Mouse (Mus musculus) midbrain, embryonic 10.5 days (tissue): ENCODE results near the gene Sept6. TPM values are rescaled to one million over a fixed set of nuclear protein-coding genes. Genes with fewer than 3 reads are reported as not detected.

Experiments used
- DNase-seq: peaks from one replicate; pipeline ENCODE4 v3.0.0-alpha.2; 2017; ENCODE audit warnings: low spot score
- H3K27ac ChIP-seq: fragments of 300-500 bp; sonication (generic); replicated peaks from 2 replicates; pipeline ENCODE4 v1.5.1; 2016; ENCODE audit warnings: mild to moderate bottlenecking
- H3K27me3 ChIP-seq: fragments of 300-500 bp; sonication (generic); 2 replicates; pipeline ENCODE4 v1.6.1; 2016; ENCODE audit warnings: low read depth, mild to moderate bottlenecking; ENCODE audit not compliant: poor library complexity, severe bottlenecking
- H3K36me3 ChIP-seq: fragments of 300-500 bp; sonication (generic); 2 replicates; pipeline ENCODE4 v1.6.1; 2016; ENCODE audit warnings: mild to moderate bottlenecking, moderate library complexity
- H3K4me1 ChIP-seq: fragments of 300-500 bp; sonication (generic); 2 replicates; pipeline ENCODE4 v1.6.1; 2016
- H3K4me3 ChIP-seq: fragments of 300-500 bp; sonication (generic); 2 replicates; pipeline ENCODE4 v1.5.1; 2016; ENCODE audit warnings: mild to moderate bottlenecking, moderate library complexity
- H3K9me3 ChIP-seq: fragments of 300-500 bp; sonication (generic); replicated peaks from 2 replicates; pipeline ENCODE4 v1.6.1; 2016; ENCODE audit warnings: mild to moderate bottlenecking
- WGBS: fragments of 180-500 bp; shearing (Covaris S2); methylation state at CpG from one replicate; pipeline ENCODE4 v1.1.7; 2016; 5-methylcytosine and 5-hydroxymethylcytosine counted together
- polyA plus RNA-seq: library from polyadenylated mRNA; unstranded; fragments of >200 nt; fragmentation: Nextera tagmentation; extraction: Ambion mirVana; gene quantifications from 2 replicates; pipeline ENCODE4 v1.2.1, GENCODE M21; 2016

The Sept6 gene
- polyA plus RNA-seq, 1 experiment from 2014 or later = 32.3 TPM

GRCm38 (mm10) chrX:36985041-36985440 is 6.6 kb downstream of the Sept6 start:
- Histone ChIP-seq H3K4me3 (no peak overlapping the region), H3K36me3 (no peaks in the 10 kb centered on the region), H3K9me3 (no peaks in the 10 kb centered on the region; the same call in 1 of the 2 replicates), H3K4me1 (peaks cover 12% of the 10 kb centered on the region; the same call in 1 of the 2 replicates), H3K27ac (no peak overlapping the region), H3K27me3 (no peaks in the 10 kb centered on the region)
- no peak for DNase-seq
- WGBS = 75% methylated on average over 3 of the region's 3 CpGs

- DNase-seq = no peak
Observed at GRCm38 (mm10) chrX:36983654-36984311, 7.8 kb downstream of the Sept6 start.

GRCm38 (mm10) chrX:36982892-36983653 is 8.5 kb downstream of the Sept6 start:
- Histone ChIP-seq H3K27me3 (no peaks in the 10 kb centered on the region), H3K27ac (no peak overlapping the region), H3K9me3 (no peaks in the 10 kb centered on the region), H3K36me3 (no peaks in the 10 kb centered on the region), H3K4me1 (peaks cover 5% of the 10 kb centered on the region; the same call in 1 of the 2 replicates), H3K4me3 (no peak overlapping the region)
- DNase-seq = no peak
- 82% methylated on average over 8 of the region's 8 CpGs for WGBS

More at GRCm38 (mm10) chrX:36983654-36984311, 7.8 kb downstream of the Sept6 start:
- no peak overlapping the region for H3K27ac ChIP-seq
- peaks cover 10% of the 10 kb centered on the region; the same call in 1 of the 2 replicates for H3K4me1 ChIP-seq
- H3K27me3 ChIP-seq = no peaks in the 10 kb centered on the region
- H3K36me3 ChIP-seq = no peaks in the 10 kb centered on the region
- 68% methylated on average over 11 of the region's 11 CpGs for WGBS
- no peak overlapping the region for H3K4me3 ChIP-seq
- no peaks in the 10 kb centered on the region; the same call in 1 of the 2 replicates for H3K9me3 ChIP-seq

GRCm38 (mm10) chrX:36980563-36981187 is 10.9 kb downstream of the Sept6 start:
- H3K27me3 ChIP-seq = no peaks in the 10 kb centered on the region
- no peaks in the 10 kb centered on the region for H3K9me3 ChIP-seq
- H3K36me3 ChIP-seq = no peaks in the 10 kb centered on the region
- no peak for DNase-seq
- no peak overlapping the region for H3K27ac ChIP-seq
- H3K4me3 ChIP-seq = no peak overlapping the region
- WGBS = 90% methylated on average over 10 of the region's 10 CpGs
- no peaks in the 10 kb centered on the region for H3K4me1 ChIP-seq

DNA sequence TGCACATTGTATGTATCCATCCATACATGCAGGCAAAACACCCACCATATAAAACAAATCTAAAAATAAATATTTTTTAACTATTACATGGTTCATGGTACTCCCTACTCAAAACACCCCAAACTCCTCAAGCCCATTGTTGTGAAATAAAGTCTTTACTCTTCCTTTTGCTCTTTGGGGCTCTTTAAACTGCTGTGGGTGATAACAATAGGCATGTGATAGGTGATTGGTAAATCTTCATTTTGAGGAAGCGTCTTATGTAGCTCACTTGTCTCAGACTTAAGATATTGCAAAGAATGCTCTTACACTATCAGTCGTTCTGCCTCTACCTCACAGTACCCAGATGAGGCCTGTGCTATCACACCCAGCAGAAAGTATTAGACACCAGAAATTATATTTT is 13.7 kb downstream of the Sept6 start:
- H3K9me3 ChIP-seq = no peaks in the 10 kb centered on the region
- H3K27me3 ChIP-seq = no peaks in the 10 kb centered on the region
- no peak overlapping the region for H3K27ac ChIP-seq
- WGBS = 90% methylated on average over 2 of the region's 2 CpGs
- no peak for DNase-seq
- no peaks in the 10 kb centered on the region for H3K4me1 ChIP-seq
- no peaks in the 10 kb centered on the region for H3K36me3 ChIP-seq
- H3K4me3 ChIP-seq = no peak overlapping the region

GRCm38 (mm10) chrX:36976980-36977379 is 14.6 kb downstream of the Sept6 start:
- H3K4me3 ChIP-seq = no peak overlapping the region
- no peaks in the 10 kb centered on the region for H3K4me1 ChIP-seq
- H3K9me3 ChIP-seq = no peaks in the 10 kb centered on the region
- H3K36me3 ChIP-seq = no peaks in the 10 kb centered on the region
- H3K27me3 ChIP-seq = no peaks in the 10 kb centered on the region
- no peak overlapping the region for H3K27ac ChIP-seq
- 89% methylated on average over 7 of the region's 7 CpGs for WGBS
- DNase-seq = no peak

DNA sequence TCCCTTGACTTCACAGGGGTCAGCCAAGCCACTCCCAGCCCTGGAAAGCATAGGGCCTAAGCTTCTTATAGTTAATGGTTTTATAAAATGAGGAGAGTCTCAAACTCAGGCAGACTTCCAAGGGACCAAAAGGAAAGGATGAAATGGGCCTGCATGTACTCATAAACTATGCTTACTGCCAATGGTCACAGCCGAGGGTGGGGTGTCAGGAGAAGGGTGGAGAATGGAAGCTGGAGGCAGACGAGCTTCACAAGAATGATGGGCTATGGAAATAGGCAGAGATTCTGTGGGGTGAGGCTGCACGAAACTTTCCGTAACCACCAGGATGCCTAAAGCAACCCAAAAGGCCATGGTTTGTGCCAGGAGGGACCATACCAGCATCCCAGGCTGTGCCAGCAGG is 15.3 kb downstream of the Sept6 start:
- H3K9me3 ChIP-seq = no peaks in the 10 kb centered on the region
- H3K27ac ChIP-seq = no peak overlapping the region
- no peaks in the 10 kb centered on the region for H3K27me3 ChIP-seq
- no peaks in the 10 kb centered on the region for H3K36me3 ChIP-seq
- no peak for DNase-seq
- H3K4me1 ChIP-seq = no peaks in the 10 kb centered on the region
- WGBS = 83% methylated on average over 4 of the region's 4 CpGs
- no peak overlapping the region for H3K4me3 ChIP-seq

GRCm38 (mm10) chrX:36974905-36975304 is 16.7 kb downstream of the Sept6 start:
- no peaks in the 10 kb centered on the region for H3K27me3 ChIP-seq
- no peaks in the 10 kb centered on the region for H3K9me3 ChIP-seq
- H3K27ac ChIP-seq = no peak overlapping the region
- no peak overlapping the region for H3K4me3 ChIP-seq
- WGBS = 83% methylated on average over 5 of the region's 5 CpGs
- no peaks in the 10 kb centered on the region for H3K4me1 ChIP-seq
- no peaks in the 10 kb centered on the region for H3K36me3 ChIP-seq
- no peak for DNase-seq

DNA sequence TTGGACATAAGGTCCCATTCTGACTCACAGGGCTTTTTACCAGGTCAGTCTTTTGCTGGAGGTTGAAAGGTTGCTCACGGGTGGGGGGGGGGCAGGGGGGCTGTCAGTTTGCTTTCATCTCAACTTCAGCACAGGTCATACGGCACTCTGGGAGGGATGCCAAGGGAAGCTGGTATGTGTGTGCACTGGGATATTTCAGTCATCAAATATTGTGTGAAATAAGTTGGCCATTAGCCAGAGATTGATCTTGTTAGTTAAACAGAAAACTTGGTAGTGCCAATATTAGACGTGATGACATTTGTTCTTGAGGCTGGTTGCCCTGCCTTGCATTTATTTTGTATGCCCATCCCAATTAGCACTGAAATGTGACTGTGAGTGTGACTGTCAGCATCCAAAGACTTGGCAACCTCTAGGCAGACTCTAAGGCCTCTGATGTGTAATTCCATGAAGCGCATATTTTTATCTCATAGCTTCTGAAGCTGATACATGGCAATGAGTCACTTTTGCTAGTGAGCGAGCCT is 18.6 kb downstream of the Sept6 start:
- 87% methylated on average over 5 of the region's 5 CpGs for WGBS
- H3K36me3 ChIP-seq = no peaks in the 10 kb centered on the region
- H3K27me3 ChIP-seq = no peaks in the 10 kb centered on the region
- 0 out of 2 replicates have a peak, but pooled peaks cover 4% of the 10 kb centered on the region for H3K9me3 ChIP-seq
- H3K4me3 ChIP-seq = no peak overlapping the region
- H3K27ac ChIP-seq = no peak overlapping the region
- H3K4me1 ChIP-seq = no peaks in the 10 kb centered on the region
- no peak for DNase-seq

DNA sequence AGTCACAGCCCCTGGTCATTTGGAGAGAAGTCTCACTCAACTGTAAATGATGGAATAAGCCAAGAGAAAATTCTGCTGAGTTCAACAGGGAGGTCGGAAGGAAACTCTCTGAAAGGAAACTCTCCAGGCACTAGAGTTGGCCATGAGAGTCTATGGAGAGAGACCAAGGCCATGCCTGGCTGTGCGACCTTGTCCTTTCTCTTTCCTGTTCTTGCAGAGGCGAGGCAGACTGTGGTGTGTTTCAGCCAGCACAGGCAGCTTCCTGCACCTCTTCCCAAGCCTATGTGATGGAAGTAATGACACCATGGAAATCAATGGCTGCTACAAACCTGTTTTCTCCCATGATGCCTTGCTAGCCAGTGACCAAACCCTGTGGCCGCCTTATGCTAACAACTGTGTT is 20.4 kb downstream of the Sept6 start:
- Histone ChIP-seq H3K36me3 (no peaks in the 10 kb centered on the region), H3K4me3 (no peak overlapping the region), H3K27me3 (no peaks in the 10 kb centered on the region), H3K4me1 (no peaks in the 10 kb centered on the region), H3K9me3 (0 out of 2 replicates have a peak, but pooled peaks cover 4% of the 10 kb centered on the region), H3K27ac (no peak overlapping the region)
- 80% methylated on average over 3 of the region's 4 CpGs for WGBS
- no peak for DNase-seq

DNA sequence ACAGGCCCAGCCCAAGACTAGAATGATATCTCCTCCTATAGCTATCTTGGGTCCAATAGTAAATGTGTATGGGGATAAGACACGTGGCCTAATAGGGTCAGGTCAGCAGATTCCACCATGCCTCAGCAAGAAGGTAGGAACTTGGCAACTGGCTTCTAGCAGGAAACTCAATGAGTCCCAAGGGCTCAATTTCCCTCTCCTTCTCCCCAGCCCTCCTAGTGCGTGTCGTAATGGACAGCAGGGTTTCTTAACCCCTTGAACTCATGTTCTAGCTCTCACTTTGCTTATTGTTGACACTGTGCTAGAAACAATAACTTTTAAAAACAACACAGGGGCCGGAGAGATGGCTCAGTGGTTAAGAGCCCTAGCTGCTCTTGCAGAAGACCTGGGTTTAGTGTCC is 22.1 kb downstream of the Sept6 start:
- Histone ChIP-seq H3K36me3 (0 out of 2 replicates have a peak, but pooled peaks cover 2% of the 10 kb centered on the region), H3K27ac (no peak overlapping the region), H3K4me3 (no peak overlapping the region), H3K27me3 (no peaks in the 10 kb centered on the region), H3K4me1 (no peaks in the 10 kb centered on the region), H3K9me3 (0 out of 2 replicates have a peak, but pooled peaks cover 4% of the 10 kb centered on the region)
- DNase-seq = no peak
- 79% methylated on average over 4 of the region's 4 CpGs for WGBS

DNA sequence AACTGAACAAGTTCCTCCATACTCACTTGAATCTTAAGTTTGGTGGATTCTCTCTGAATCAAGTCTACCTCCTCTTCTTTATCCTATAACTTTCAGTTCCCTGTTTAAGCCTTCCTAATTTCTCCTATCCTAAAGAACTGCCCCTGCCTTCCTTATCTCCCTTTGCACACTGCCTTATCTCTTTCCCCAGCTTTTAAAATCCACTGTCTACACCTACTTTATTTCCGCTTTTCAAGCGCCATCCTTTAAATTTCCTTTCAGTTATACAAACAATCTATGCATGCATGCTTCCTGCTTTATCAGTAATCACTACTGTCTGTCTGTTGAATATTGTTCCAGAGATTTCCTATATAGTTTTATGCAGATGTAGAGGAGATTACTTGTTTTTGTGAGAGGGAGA is 34.9 kb downstream of the Sept6 start:
- H3K27ac ChIP-seq = no peak overlapping the region
- peaks cover 3% of the 10 kb centered on the region for H3K36me3 ChIP-seq
- no peak for DNase-seq
- H3K27me3 ChIP-seq = no peaks in the 10 kb centered on the region
- H3K4me1 ChIP-seq = no peaks in the 10 kb centered on the region
- H3K4me3 ChIP-seq = no peak overlapping the region
- H3K9me3 ChIP-seq = no peaks in the 10 kb centered on the region
- WGBS = 85% methylated on average over 2 of the region's 2 CpGs
